Mouse (Mus musculus) intestine, embryonic 14.5 days (tissue): ENCODE measurements around the gene Vmn1r198. TPM values are rescaled to one million over a fixed set of nuclear protein-coding genes. Genes with fewer than 3 reads are reported as not detected.
"Not testable (repeated sequence)": the region's sequence is repeated elsewhere in the genome, so short reads cannot be mapped to it uniquely, and the experiment has no call there.

Experiments
- ATAC-seq: fragments of 200-750 bp; cut with Nextera tagmentation; replicated peaks from 2 replicates; pipeline ENCODE4 v1.8.0; 2017; ENCODE audit warnings: low read depth, moderate number of reproducible peaks, moderate TSS enrichment, moderate library complexity; ENCODE audit not compliant: low FRiP score, low TSS enrichment
- DNase-seq: peaks from one replicate; pipeline ENCODE4 v3.0.0-alpha.2; 2018; ENCODE audit warnings: low spot score
- H3K27ac ChIP-seq: fragments of 300-500 bp; sonication (generic); 2 replicates; pipeline ENCODE4 v1.5.1; 2014; ENCODE audit warnings: low read depth, mild to moderate bottlenecking, control low read depth
- H3K27me3 ChIP-seq: fragments of 300-500 bp; sonication (generic); replicated peaks from 2 replicates; pipeline ENCODE4 v1.6.1; 2014; ENCODE audit warnings: low read length, control low read depth; ENCODE audit not compliant: control insufficient read depth, insufficient read depth
- H3K36me3 ChIP-seq: fragments of 300-500 bp; sonication (generic); 2 replicates; pipeline ENCODE4 v1.6.1; 2014; ENCODE audit warnings: low read length, control low read depth; ENCODE audit not compliant: control insufficient read depth, insufficient read depth
- H3K4me1 ChIP-seq: fragments of 300-500 bp; sonication (generic); replicated peaks from 2 replicates; pipeline ENCODE4 v1.6.1; 2014; ENCODE audit warnings: low read length, control low read depth, mixed read lengths; ENCODE audit not compliant: control insufficient read depth, insufficient read depth
- H3K4me2 ChIP-seq: fragments of 300-500 bp; sonication (generic); 2 replicates; pipeline ENCODE4 v1.6.1; 2014; ENCODE audit warnings: low read length
- H3K4me3 ChIP-seq: fragments of 300-500 bp; sonication (generic); 2 replicates; pipeline ENCODE4 v1.5.1; 2014; ENCODE audit warnings: low read depth, low read length, control low read depth, mixed read lengths
- H3K9ac ChIP-seq: fragments of 300-500 bp; sonication (generic); 2 replicates; pipeline ENCODE4 v1.6.1; 2014; ENCODE audit warnings: mild to moderate bottlenecking, low read length
- H3K9me3 ChIP-seq: fragments of 300-500 bp; sonication (generic); 2 replicates; pipeline ENCODE4 v1.6.1; 2016; ENCODE audit warnings: low read length, control low read depth; ENCODE audit not compliant: control insufficient read depth
- WGBS: fragments of 180-500 bp; shearing (Covaris S2); extraction: QIAGEN DNeasy Blood & Tissue Kit; methylation state at CpG from one replicate; pipeline ENCODE4 v1.1.7; 2014; 5-methylcytosine and 5-hydroxymethylcytosine counted together
- polyA plus RNA-seq: library from polyadenylated mRNA; unstranded; fragments of >200 nt; fragmentation: Nextera tagmentation; extraction: Ambion mirVana; gene quantifications from 2 replicates; pipeline ENCODE4 v1.2.1, GENCODE M21; 2014

Vmn1r198 gene
- polyA plus RNA-seq: not detected in 2 replicates

- H3K4me3 ChIP-seq: no peak within 1 kb of the TSS
- H3K9me3 ChIP-seq: no peaks in the 10 kb centered on the region
- ATAC-seq (no peak), DNase-seq (no peak)
- H3K9ac ChIP-seq: no peak within 1 kb of the TSS
- H3K27me3 ChIP-seq: no peaks in the 10 kb centered on the region
- 22% methylated on average over 1 of the region's 1 CpGs for WGBS
- H3K36me3 ChIP-seq: no peaks in the 10 kb centered on the region
- no peak within 1 kb of the TSS for H3K4me2 ChIP-seq
- H3K27ac ChIP-seq: no peak within 1 kb of the TSS
- no peaks in the 10 kb centered on the region for H3K4me1 ChIP-seq
These were observed at the start of gene Vmn1r198 for GRCm38 (mm10) chr13:22350064-22350463. Vmn1r198 (plus strand) TSS chr13:22350364.

DNA sequence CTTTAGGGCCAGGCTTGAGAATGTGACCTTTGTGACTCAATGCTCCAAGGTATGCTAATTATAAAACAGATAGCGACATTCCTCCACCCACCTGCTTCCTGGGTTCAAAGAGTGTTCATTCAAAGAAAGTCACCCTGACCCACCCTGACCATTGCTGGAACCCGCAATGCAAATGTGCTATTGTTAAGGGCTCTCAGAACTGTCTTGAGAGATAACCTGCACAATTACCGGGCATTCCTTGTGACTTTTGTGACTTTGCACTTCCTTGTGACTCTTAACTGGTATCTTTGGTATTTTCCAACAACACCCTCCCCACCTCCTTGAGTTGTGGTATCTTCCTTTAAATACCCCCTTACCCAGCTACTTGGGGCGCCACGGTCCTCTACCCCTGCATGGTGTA, 42.1 kb upstream of the Vmn1r198 start:
- H3K9me3 ChIP-seq, DNase-seq, H3K4me2 ChIP-seq, H3K27me3 ChIP-seq, H3K4me1 ChIP-seq, H3K27ac ChIP-seq, H3K4me3 ChIP-seq, H3K36me3 ChIP-seq, ATAC-seq, H3K9ac ChIP-seq: not testable (repeated sequence)
- WGBS: 93% methylated on average over 5 of the region's 5 CpGs

DNA sequence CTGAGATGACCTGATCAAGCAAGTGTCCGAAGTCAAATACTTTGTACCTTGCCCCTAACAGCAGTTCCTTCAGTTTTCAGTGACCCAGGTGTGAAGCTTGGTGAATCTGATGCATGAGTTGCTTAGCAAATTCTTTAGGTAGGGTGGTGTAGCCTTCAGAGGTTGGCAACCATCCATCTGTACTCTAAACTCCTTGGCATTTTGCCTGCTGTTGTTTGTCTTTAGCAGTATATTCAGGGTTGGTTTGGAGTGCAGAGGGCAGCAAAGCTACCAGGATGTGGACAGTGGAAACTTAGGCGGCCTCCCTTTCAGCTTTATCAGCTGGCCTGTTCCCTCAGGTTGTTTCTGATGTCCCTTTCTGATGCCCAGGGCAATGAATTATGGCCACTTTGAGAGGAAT, 34.8 kb upstream of the Vmn1r198 start:
- Histone ChIP-seq H3K4me2 (no peak overlapping the region), H3K27me3 (no peaks in the 10 kb centered on the region), H3K36me3 (no peaks in the 10 kb centered on the region), H3K27ac (no peak overlapping the region), H3K4me3 (no peak overlapping the region), H3K4me1 (no peaks in the 10 kb centered on the region), H3K9me3 (no peaks in the 10 kb centered on the region), H3K9ac (no peak overlapping the region)
- WGBS: 69% methylated on average over 2 of the region's 2 CpGs
- no peak for ATAC-seq
- DNase-seq: no peak

DNA sequence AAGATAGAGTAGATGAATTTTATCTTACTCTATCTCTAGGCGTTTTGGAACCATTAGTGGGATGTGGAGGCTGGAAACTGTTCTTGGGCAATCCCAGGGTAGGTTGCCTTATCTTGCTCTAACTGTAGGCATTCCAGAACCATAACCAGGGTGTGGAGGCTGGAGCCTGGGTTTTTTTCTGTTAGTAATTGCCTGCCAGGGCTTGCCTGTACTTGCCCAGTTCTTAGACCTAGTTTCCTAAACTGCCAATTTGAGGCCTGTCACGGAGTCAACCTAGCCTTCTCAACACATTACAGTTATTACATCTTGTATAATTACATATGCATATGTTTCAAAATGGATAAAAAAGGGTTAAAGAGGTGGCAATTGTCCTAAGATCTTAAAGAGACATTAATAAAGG, 32.8 kb upstream of the Vmn1r198 start:
- no peak for ATAC-seq
- Histone ChIP-seq H3K27me3 (no peaks in the 10 kb centered on the region), H3K4me1 (no peaks in the 10 kb centered on the region), H3K36me3 (no peaks in the 10 kb centered on the region), H3K9ac (no peak overlapping the region), H3K9me3 (no peaks in the 10 kb centered on the region), H3K4me3 (no peak overlapping the region), H3K4me2 (no peak overlapping the region), H3K27ac (no peak overlapping the region)
- no peak for DNase-seq
- 86% methylated on average over 2 of the region's 2 CpGs for WGBS

GRCm38 (mm10) chr13:22320091-22320490, 30.1 kb upstream of the Vmn1r198 start:
- no peak for ATAC-seq
- no peak overlapping the region for H3K27ac ChIP-seq

DNA sequence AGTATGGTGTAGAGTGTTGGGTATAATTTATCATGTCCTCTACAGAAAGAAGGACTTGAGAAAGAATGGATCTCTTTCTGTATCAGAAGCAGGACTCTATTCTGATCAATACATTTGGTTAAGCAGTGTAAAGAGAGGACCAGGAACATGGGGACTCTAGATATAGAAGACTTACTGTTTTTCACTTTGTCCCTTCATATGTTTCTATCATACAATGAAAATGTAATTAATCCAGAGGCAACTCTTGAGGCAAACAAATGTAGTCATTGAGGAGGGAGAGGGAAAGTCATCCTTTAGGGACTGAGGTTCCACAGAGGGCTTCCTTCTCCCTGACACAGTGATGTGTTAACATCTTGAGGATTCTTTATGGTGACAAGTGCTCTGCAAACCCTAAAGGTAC, 25.9 kb upstream of the Vmn1r198 start, which contains the start of gene Vmn1r197:
Gene Vmn1r197 (plus strand): TSS at position 301 of the 400 bp plus-strand sequence.
- H3K27ac ChIP-seq: no peak within 1 kb of the TSS
- H3K4me3 ChIP-seq: no peak within 1 kb of the TSS
- no peaks in the 10 kb centered on the region for H3K27me3 ChIP-seq
- H3K4me1 ChIP-seq: no peaks in the 10 kb centered on the region
- no peak for ATAC-seq
- no peak within 1 kb of the TSS for H3K4me2 ChIP-seq
- H3K9ac ChIP-seq: no peak within 1 kb of the TSS
- H3K36me3 ChIP-seq: no peaks in the 10 kb centered on the region
- DNase-seq: no peak
- H3K9me3 ChIP-seq: no peaks in the 10 kb centered on the region

More at GRCm38 (mm10) chr13:22320091-22320490, 30.1 kb upstream of the Vmn1r198 start:
- H3K4me1 ChIP-seq: no peaks in the 10 kb centered on the region
- DNase-seq: no peak
- H3K4me3 ChIP-seq: no peak overlapping the region
- H3K27me3 ChIP-seq: no peaks in the 10 kb centered on the region
- no peak overlapping the region for H3K4me2 ChIP-seq
- H3K36me3 ChIP-seq: no peaks in the 10 kb centered on the region
- H3K9me3 ChIP-seq: no peaks in the 10 kb centered on the region
- no peak overlapping the region for H3K9ac ChIP-seq

- 79% methylated on average over 2 of the region's 2 CpGs for WGBS
- no peaks in the 10 kb centered on the region for H3K36me3 ChIP-seq
- no peak overlapping the region for H3K27ac ChIP-seq
- H3K27me3 ChIP-seq: no peaks in the 10 kb centered on the region
- no peak overlapping the region for H3K9ac ChIP-seq
- H3K4me3 ChIP-seq: no peak overlapping the region
- ATAC-seq: no peak
- no peak overlapping the region for H3K4me2 ChIP-seq
- DNase-seq: no peak
- H3K9me3 ChIP-seq: no peaks in the 10 kb centered on the region
- no peaks in the 10 kb centered on the region for H3K4me1 ChIP-seq
These were observed 16.9 kb upstream of the Vmn1r198 start for GRCm38 (mm10) chr13:22333269-22333668.

- H3K9ac ChIP-seq: no peak overlapping the region
- H3K4me2 ChIP-seq: no peak overlapping the region
- WGBS: 91% methylated on average over 1 of the region's 1 CpGs
- H3K4me1 ChIP-seq: no peaks in the 10 kb centered on the region
- no peak overlapping the region for H3K27ac ChIP-seq
- no peak for ATAC-seq
- H3K4me3 ChIP-seq: no peak overlapping the region
- no peaks in the 10 kb centered on the region for H3K27me3 ChIP-seq
- no peak for DNase-seq
- H3K9me3 ChIP-seq: no peaks in the 10 kb centered on the region
- H3K36me3 ChIP-seq: no peaks in the 10 kb centered on the region
These were observed 14.6 kb upstream of the Vmn1r198 start for GRCm38 (mm10) chr13:22335565-22335964.

GRCm38 (mm10) chr13:22350813-22351212, 649 bp downstream of the Vmn1r198 start:
- ATAC-seq (no peak), DNase-seq (no peak)
- H3K27ac ChIP-seq: no peak overlapping the region
- no peak overlapping the region for H3K4me2 ChIP-seq
- H3K4me3 ChIP-seq: no peak overlapping the region
- no peaks in the 10 kb centered on the region for H3K9me3 ChIP-seq
- H3K9ac ChIP-seq: no peak overlapping the region
- H3K27me3 ChIP-seq: no peaks in the 10 kb centered on the region
- no peaks in the 10 kb centered on the region for H3K4me1 ChIP-seq
- WGBS: 92% methylated on average over 1 of the region's 1 CpGs
- no peaks in the 10 kb centered on the region for H3K36me3 ChIP-seq
